Mouse (Mus musculus): ENCODE measurements around the gene Astn1.

The Astn1 gene

DNA sequence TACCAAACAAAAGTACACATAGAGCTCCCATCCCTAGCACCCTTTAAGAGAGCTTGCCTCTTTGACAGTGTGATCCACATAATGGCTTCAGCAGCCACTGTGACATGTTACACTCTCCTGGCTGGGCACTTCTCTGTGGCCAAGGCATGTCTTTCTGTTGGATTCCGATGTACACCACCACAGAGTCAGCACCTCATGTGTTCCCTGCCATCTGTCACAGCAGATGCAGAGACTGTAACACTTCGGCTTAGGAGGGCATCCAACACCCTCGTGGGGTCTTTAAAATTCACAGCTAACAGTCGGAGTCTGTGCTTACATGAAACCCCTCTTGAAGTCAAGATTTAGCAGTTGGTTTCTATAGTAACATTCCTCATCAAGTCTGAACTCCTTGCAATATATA lies 154.5 kb downstream of the Astn1 start:
- no peak for DNase-seq (ENCODE audit: low spot score in 2 of 2)

DNA sequence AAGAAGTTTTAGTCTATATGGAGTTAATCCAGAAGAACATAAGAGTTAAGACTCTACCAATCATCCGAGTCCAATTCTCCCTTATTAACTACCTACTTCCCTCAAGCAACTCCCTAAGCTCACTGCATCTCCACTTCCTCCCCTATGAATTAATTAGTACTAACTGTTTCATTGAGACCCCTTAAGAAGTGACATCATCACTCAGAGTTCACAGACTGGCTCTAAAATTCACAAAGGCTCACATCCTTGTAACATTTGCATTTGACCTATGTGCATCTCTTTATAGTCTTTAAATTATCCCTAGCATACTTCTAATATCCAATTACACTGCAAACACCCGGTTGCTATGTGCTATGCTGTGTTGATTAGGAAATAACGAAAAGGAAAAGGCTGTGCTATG lies 174.1 kb downstream of the Astn1 start:
- no peak for DNase-seq (ENCODE audit: low spot score in 2 of 2)

DNA sequence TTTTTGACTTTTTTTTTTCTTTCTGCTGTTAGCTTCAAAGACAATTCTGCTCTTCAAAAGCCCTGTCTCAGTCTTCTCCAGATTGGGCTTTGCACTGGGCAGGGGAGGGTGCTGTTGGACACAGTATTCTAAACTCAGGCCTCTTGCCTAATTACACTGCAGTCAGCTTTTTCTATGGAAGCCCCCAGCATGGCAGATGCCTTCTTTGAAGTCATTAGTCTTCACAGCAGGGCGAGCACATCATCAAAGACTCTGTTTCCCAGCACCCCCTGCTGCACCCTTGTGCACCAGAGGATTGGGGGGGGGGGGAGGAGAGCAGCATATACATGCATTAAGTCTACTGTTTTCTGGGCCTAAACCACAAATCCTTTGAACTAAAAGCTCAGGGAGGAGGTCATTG lies 174.8 kb downstream of the Astn1 start:
- no peak for DNase-seq (ENCODE audit: low spot score in 2 of 2)

DNA sequence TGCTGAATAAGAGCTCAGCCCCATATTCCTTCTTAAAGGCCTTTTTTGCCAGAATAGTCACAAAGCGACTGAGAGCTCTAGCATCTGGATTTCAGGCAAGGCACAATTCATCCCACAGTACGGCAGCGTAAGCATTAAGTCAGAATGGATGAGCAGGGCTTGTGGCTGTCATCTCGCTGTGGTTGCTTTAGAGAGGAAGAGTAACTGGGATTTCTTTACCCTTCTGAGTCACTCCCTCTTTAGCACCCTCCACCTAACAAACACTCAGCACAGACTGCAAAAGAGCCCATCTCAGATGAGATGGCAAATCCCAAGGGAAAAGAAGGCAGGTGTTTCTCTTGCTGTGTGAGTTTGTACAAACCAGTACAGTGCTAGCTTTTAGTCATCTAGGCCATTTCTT lies 183.0 kb downstream of the Astn1 start:
- peak in 1 of 2 experiments; percentile 33 for DNase-seq (ENCODE audit: low spot score in 2 of 2)

DNA sequence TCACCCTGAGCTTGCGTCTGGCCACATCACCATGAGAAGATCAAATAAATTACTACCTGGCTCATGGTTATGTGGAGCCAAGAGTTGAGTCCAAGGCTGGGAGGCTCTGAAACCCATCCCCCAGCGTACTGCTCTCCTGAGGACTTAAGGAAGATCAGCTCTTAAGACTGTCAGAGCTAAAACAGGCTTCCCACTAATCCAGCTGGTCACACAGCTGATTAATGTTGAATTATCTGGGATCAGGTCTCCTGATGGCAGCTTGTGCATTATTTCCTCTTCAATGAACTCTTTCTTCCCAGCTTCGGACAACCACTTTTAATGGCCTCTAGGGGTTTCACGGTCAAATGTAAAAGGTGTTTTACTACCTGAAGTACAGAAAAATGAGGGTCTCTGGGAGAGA lies 184.4 kb downstream of the Astn1 start:
- no peak for DNase-seq (ENCODE audit: low spot score in 2 of 2)

DNA sequence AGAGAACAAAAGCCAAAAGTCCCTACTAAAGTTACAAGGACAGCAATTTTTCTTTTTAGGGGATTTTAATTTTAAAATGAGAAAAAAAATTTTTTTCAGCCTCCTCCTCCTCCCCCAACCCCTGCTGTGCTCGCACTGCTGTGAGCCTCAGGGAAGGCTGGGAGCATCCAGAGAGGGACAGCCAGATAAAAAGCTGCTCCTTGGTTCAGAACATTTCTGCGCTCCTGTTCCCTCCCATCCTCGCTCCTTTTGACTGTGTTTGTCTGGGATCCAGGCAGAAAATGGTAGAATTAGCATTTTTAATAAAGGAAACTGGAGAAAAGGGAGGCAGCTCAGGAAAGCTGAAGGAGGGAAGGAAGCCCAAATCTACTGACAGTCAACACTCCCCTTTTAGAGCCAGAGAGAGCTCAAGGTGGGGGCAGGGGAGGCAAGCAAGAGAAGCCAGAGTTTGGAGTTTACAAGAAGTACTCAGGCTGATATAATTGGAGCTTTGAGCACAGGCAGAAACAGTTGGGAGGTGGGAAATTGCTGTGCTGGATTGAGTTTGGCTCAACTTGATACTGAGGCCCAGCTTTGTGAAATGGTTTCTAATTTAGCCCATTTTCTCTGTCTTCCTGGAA lies 185.6 kb downstream of the Astn1 start:
- DNase-seq (ENCODE audit: low spot score in 2 of 2): peak; percentile 67 to 79

DNA sequence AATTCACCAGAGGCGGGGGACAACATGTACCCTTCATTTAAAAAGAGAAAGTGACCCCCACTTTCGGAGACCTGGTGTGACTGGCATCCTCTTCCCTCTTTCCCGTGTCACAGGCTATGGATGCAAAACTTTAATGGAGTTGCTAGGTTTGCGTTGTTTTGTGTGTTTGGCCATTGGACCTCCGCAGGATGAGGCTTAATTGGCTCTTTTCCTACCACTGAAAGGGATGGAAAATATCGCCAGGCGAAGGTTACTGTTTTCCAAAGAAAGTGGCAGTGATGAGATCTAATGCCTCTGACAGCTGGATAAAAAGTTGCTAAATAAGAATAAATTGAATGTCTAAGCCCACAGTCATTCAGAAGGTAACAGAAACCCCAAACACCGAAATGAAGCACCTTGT lies 186.2 kb downstream of the Astn1 start:
- DNase-seq (ENCODE audit: low spot score in 2 of 2): no peak

DNA sequence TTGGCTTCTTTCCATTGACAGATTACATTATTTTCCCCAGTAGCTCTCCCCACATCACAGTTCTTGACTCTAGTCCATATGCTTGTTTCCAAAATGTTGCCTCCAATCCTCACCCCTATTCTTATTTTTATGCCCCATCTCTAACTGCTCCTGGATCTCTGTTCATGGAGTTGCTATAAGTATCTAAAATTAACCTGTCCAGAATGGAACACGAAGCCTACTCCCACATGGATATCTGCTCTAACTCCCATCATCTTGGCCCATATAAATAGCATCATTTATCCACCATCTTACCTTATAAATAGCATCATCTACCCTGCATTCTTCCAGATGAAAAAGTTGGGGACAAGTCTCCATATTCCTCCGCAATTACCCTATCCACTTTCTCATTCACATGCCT lies 187.5 kb downstream of the Astn1 start:
- peak in 1 of 2 experiments; percentile 30 for DNase-seq (ENCODE audit: low spot score in 2 of 2)

DNA sequence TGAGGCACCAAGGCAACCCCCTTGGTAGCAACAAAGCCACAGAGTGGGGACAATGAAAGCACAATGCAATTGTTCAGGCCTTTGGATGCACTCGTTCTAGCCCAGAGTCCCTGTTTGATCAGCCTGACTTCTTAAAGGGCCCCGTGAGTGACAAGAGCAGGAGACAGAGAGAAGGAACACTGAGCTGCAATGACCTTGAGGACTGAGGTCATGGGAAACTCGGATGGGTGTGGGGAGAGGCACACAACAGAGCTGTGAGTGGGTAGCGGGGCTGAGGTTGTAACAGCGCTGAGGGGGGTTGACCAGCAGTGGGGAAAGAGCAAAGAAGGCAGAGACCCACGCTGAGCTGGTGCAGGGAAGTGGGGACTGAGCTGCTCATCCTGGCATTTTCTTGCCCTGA lies 189.9 kb downstream of the Astn1 start:
- no peak for DNase-seq (ENCODE audit: low spot score in 2 of 2)

DNA sequence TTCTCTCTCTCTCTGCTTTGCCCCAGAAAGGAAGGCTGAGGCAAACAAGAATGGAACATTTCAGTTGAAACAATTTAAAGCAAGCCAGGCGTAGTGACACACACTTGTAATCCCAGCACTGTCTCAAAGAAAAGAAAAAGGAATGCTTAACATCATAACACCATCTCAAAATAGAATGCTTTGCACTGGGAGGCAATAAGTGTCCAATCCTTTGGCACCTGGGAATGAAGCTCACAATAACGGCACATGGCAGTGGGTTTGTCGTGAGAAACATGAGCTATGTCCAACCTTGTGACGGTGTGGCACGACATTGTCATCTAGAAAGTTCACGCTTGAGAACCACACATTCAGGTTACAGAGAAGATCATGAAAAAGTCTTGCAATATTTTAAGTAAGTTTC lies 191.3 kb downstream of the Astn1 start:
- DNase-seq (ENCODE audit: low spot score in 2 of 2): peak in 1 of 2 experiments; percentile 45

DNA sequence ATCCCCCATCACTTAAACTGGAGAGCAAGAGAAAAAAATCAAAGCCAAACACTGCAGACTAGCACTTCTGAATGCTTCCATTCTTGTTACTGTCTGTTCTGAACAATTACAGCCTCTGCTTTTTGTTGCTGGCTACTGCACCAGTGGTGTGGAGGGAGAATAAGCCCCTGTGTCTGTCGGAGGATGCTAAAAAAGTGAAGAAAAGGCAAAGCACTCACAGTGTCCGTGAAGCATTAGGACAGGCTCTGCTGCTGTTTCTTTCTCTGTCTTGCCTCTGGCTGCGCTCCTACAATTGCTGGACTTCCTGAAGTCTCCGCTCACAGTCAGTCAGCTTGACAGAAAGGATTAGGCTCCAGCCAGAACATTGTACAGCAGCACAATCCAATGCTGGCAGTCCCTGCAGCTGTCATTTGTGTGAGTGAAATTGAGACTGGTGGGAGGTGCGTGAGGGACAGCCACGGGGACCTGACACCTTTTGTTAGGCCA lies 192.0 kb downstream of the Astn1 start:
- DNase-seq (ENCODE audit: low spot score in 2 of 2): peak in 1 of 2 experiments; percentile 30

DNA sequence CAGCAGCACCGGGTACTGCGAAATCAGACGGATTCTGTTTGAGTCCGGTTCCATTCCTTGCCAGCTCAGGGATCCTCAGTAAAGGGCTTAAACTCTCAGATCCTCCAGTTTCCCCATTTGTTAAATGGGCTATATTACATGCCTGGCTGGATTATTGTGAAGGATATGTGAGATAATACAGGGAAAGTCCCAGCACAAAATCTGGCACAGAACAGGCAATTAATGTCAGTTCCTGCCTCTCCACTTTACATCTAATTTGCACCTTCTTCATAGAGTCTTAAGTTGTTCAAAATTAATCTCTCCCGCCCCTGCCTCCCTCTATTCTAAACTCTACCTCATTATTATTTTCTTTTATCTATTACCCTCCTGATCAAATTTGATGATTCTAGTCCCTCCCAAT lies 211.1 kb downstream of the Astn1 start:
- DNase-seq (ENCODE audit: low spot score in 2 of 2): no peak

DNA sequence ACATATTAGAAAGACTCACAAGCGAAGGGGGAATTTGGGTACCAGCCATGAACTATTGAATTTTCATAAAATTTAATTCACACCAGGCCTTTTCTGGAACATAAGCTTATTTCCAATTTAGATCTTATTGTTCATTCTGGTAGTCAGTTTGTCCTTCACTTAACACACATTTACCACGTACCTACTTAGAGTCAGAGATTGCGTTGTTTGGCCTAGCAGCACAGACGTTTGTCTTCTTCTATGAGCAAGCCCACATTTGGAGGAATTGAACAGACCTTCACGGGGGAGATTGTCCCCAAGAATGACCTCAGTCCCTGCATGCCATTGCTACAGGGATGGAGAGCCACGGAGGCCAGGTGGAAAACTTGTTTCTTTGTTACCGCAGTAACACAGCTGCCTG lies 211.5 kb downstream of the Astn1 start:
- DNase-seq (ENCODE audit: low spot score in 2 of 2): no peak

DNA sequence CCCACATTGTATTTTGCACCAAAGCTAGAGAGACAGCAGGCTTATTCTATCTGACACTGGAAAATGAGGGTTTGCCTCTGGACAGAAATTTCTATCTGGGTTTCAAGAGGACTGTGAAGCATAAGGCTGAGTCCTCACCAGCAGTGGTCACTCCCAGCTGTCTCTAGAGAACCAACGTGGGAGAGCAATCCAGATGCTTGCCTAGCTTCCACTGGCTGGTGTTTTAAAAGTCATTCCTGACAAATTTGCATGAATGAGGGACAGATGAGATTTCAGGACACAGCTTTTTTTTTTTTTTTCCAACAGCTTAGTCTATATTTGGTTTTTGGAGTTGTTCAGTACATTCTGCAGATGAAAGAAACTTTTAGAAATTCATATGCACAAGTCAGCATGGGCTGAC lies 213.9 kb downstream of the Astn1 start:
- DNase-seq (ENCODE audit: low spot score in 2 of 2): peak; percentile 40 to 42

DNA sequence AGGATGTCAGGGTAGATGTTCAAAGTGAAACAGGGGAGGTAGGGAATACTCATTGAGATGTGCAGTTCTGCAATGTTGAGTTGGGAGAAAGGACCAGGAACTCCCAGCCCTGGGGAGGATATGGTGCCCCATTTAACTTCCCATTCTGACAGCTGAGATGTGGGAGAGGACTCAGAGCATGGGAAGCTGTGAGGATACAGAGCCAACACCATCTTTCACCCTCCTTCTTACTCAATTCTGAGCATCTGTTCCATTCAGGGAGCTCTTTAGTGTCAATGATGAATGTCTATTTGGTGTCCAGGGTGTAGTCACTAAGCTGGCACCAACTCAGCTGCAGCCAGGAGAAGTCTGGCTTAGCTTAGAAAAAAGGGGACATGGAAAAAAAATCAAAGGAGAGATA lies 219.7 kb downstream of the Astn1 start:
- DNase-seq (ENCODE audit: low spot score in 2 of 2): peak; percentile 49 to 67

DNA sequence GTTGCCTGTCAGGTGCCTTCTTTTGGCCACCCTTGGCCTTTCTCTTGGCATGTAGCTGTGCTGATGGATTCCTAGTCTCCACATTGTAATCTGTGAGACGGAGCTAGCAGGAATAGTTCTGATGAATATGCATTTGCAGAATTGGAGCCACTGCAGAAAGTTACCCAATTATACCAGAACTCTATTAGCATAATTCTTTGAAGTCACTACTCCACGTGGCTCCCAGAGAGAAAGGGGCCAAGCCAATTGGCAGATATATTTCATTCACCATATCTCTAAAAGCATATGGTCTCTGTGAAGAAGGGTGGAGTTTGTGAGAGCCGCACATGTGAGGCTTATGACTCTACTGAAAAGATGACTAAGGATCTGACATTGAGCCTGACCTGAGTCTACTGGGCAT lies 226.8 kb downstream of the Astn1 start:
- no peak for DNase-seq (ENCODE audit: low spot score in 2 of 2)

DNA sequence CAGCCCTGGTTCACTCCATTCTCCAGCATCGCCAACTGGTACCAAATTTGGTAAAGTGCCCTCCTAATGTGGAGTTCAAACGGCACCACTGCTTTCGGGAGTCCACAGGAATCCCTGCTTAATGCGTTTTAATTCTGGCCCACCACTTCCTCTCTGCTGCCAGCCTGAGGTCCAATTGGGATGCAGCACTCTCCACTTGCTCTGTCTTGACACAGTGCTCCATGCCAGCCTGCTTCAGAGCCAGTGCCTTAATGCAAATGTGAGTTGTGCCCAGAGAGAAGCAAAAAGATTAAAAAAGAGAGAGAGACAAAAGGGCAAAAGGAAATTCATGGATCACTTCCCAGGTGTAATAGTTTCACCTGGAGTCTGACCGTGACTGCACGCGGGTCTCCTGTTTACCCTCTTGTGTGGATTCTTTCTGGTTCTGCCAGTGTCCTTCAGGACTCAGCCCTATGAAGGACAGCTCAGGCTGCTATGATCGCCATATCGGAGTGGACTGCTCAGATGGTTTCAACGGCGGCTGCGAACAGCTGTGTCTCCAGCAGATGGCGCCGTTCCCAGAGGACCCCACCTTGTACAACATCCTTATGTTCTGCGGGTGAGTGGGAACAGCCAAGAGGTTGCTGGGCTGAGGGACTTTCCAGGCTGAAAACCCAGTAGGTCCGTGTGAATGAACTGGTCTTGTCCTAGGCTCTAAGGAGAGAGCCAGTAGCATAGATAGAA lies 234.8 kb downstream of the Astn1 start:
- peak; percentile 46 for DNase-seq (ENCODE audit: low spot score in 2 of 2)

DNA sequence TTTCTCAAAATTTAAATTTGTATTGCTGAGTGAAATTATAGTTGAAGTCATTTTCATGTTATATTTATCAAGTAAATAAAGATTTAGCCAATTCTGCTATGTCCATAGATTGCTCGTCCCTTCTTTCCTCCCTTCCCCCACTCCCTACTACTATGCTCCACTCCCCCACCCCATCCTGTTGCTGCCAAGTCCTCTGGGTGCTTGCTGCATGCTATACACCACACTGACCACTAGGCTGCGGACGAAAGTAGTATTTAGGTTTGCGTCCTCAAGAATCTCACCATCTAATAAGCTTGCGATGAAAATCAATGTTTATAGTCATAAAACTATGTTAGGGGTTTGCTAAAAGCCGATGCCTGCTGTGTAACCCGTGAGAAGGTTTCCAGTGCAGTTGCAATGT lies 235.9 kb downstream of the Astn1 start:
- DNase-seq (ENCODE audit: low spot score in 2 of 2): no peak

DNA sequence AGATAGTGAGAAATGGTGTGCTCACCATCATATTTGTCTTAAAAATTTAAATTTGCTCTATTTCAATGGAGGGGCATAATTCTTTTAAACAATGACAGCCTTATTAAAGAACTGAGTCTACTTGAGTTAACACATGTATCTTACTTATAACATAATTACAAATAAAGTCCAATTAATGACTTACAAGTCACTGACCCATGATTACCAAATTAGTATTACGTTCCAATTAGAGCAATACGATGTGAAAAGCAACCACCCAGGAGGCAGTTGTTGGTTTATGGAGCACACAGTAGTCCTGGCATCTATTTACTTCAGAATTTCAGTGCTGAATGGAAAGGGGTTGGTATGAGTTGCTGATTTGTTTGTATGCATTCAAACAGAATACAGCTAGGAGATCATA lies 237.4 kb downstream of the Astn1 start:
- DNase-seq (ENCODE audit: low spot score in 2 of 2): no peak

DNA sequence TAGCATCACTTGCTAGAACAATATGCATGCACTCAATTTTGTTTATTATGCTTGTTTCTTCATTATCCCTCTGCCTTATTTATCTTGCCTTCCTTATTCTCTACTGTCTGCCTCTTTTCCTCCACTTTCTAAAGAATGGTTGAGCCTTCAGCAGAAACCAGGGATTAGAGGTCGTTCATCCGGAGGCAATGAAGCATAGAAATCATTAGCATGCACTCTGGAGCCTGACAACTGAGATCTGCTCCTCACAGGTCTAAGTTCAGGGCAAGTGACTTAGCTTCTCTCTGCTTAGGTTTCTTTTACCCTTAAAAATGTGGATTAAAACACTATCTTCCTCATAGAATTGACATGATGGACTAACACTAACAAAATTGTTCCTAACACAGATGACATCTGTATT lies 241.0 kb downstream of the Astn1 start:
- DNase-seq (ENCODE audit: low spot score in 2 of 2): no peak

DNA sequence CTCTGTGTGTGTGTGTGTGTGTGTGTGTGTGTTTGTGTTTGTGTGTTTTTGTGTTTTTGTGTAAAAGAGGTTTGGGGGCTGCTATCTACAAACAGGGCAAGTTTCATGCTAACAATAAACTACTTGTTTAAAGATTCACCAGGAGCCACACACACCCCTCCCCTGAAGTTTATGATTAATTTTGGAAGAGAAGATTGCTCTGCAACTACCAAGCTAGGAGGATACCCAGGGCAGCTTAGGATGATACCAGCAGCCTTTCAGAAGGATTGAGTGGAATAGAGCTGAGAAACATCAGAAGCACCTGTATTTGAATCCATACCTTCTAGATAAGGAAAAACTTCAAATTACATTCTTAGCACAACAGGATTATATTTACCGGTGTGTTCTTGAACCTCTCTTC lies 242.1 kb downstream of the Astn1 start:
- DNase-seq (ENCODE audit: low spot score in 2 of 2): no peak

DNA sequence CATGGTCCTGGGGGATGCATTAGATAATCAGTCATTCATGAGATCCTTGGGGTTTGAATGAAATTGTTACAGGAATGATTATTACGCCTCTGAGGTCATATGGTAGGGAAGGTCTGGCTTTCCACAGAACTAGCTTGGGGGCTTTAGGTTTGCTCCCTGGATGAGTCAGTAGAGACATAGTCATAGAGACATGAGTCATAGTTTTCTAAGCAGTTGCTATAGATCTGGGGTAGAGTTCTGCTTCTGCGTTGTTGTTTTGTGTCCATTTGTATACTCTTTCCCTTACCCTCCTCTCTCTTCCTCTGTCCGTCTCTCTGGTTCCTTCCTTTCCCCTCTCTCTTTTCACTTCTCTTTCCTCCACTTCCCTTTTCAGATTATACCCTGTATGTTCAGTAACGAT lies 243.5 kb downstream of the Astn1 start:
- no peak for DNase-seq (ENCODE audit: low spot score in 2 of 2)

DNA sequence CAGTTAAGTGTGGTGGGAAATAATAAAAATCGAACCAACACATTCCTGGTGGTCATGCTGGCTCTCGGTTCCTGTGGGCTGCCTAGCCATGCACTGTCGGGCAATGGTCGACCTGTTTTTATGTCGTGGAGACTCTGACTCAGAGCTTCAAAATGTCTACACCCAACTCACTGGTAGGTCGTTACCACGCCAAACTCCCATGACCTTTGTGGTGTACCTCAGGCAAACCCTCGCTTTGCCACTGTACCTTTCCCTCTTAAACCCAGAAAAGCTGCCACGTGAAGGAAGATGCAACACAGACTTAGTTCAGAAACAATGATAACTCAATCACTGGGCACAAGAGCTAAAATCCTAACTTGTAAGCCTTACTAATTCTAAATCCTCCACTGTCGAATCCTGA lies 244.3 kb downstream of the Astn1 start:
- no peak for DNase-seq (ENCODE audit: low spot score in 2 of 2)

DNA sequence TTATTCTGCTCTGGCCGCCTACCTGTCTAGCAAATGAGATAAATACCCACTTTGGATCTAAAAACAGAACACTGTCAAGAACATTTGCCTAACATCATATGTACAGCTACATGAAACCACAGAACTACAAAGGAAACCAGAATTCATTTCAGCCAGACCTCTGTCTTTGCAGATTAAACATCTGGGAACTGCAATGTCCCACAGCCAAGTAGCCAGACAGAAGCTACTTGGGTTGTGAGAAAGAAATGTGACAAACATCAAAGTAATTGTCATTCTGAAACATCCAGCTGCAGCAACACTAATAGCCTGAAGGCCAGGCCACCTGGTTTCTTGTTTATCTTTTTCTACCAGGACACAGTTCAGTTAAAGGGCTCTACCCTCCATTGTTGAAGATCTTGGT lies 245.1 kb downstream of the Astn1 start:
- no peak for DNase-seq (ENCODE audit: low spot score in 2 of 2)

Measured in frontal cortex, postnatal 36 days (tissue).